Mouse (Mus musculus): ENCODE measurements around the gene Sel1l3.

GRCm38 (mm10) chr5:53172256-53172636 is 41.5 kb downstream of the Sel1l3 start:
- TF ChIP-seq CTCF (IDR thresholded peaks at IDR 0.05; ENCODE audit: extremely low read depth, insufficient read depth, low read length) (no peak), POLR2A (IDR thresholded peaks at IDR 0.05; ENCODE audit: extremely low read depth, insufficient read depth, low read length) (no peak)
